Mouse (Mus musculus) cerebellum, postnatal 14 days (tissue): ENCODE results near the gene Ybey.
A peak's percentile ranks its signal among the peaks of the same experiment; 100 is the strongest.

Source experiments
- DNase-seq, 2 experiments: peaks; one replicate each; pipeline ENCODE4 v3.0.0; 2021; ENCODE audit warnings: mixed read lengths in 2 of 2

Gene Ybey

GRCm38 (mm10) chr10:76442178-76443088 lies 26.5 kb downstream of the Ybey start, which contains the start of gene Pcnt:
TSS of gene Pcnt (minus strand) at chr10:76442786.
- peak; percentile 98 to 99 for DNase-seq

- DNase-seq: no peak
These were observed 28.6 kb downstream of the Ybey start, which contains the start of gene AC141477.1 for GRCm38 (mm10) chr10:76440281-76440680. TSS of gene AC141477.1 (minus strand) at chr10:76440444.

- DNase-seq: no peak
These were observed 29.6 kb downstream of the Ybey start for GRCm38 (mm10) chr10:76439107-76439890.

GRCm38 (mm10) chr10:76433925-76434324 lies 35.0 kb downstream of the Ybey start:
- no peak for DNase-seq

GRCm38 (mm10) chr10:76425674-76426073 lies 43.2 kb downstream of the Ybey start:
- DNase-seq: no peak

- peak in 1 of 2 experiments; percentile 20 for DNase-seq
These were observed 52.1 kb downstream of the Ybey start for GRCm38 (mm10) chr10:76416811-76417210.
